ENCODE assay signal across 8 mouse cellular contexts in genomic region chr17:46201151-46201550, GRCm38 (mm10). TPM values are rescaled to one million over a fixed set of nuclear protein-coding genes. Genes with fewer than 3 reads are reported as not detected.
DNase-seq lines count a peak whose midpoint lies in the region; ATAC-seq and TF ChIP-seq lines count a peak whose summit lies in the region.

No protein-coding gene starts in this region.

- H3K9me3 ChIP-seq in E14TG2a.4 (ENCODE audit: low read length), result no peaks in the 10 kb centered on the region
- H3K9me3 ChIP-seq in forebrain, embryonic 11.5 days (ENCODE audit: control insufficient read depth, low read length), result no peaks in the 10 kb centered on the region
- no peaks in the 10 kb centered on the region for H3K9me3 ChIP-seq in liver, embryonic 12.5 days (replicated peaks)

- no peak for DNase-seq in gastrocnemius, adult 2 months
- DNase-seq in gastrocnemius, postnatal 4 days (ENCODE audit: low spot score in 2 of 2), result no peak
- no peak for DNase-seq in forebrain, embryonic 11.5 days (ENCODE audit: low spot score)
- no peak for DNase-seq in right cerebral cortex, adult 18-20 months
- no peak for DNase-seq in thymus, postnatal 0 days (ENCODE audit: low spot score)

- H3K4me3 ChIP-seq in gastrocnemius, adult 2 months, result peak overlapping the region; percentile 89
- peak overlapping the region; percentile 99; the same call in 1 of the 2 replicates for H3K4me3 ChIP-seq in E14TG2a.4 (replicated peaks; ENCODE audit: low read length)
- H3K4me3 ChIP-seq in forebrain, embryonic 11.5 days (ENCODE audit: low read depth, low read length), result peak overlapping the region; percentile 96
- peak overlapping the region; percentile 91 for H3K4me3 ChIP-seq in liver, embryonic 12.5 days

- intact Hi-C loops in gastrocnemius, adult 2 months (cut with DNase I), result no loop called here

- H3K4me1 ChIP-seq in E14TG2a.4 (replicated peaks; ENCODE audit: low read depth, low read length), result peaks cover 33% of the 10 kb centered on the region
- peaks cover 4% of the 10 kb centered on the region for H3K4me1 ChIP-seq in forebrain, embryonic 11.5 days (replicated peaks; ENCODE audit: control insufficient read depth, insufficient read depth, low read length)
- H3K4me1 ChIP-seq in liver, embryonic 12.5 days, result peaks cover 34% of the 10 kb centered on the region

- 75% methylated on average over 6 of the region's 6 CpGs for WGBS in forebrain, embryonic 11.5 days
- 35% methylated on average over 6 of the region's 6 CpGs for WGBS in liver, embryonic 12.5 days (ENCODE audit: insufficient replicate concordance)

- H3K36me3 ChIP-seq in E14TG2a.4 (ENCODE audit: insufficient read depth, low read length), result peaks cover 66% of the 10 kb centered on the region
- peaks cover 3% of the 10 kb centered on the region for H3K36me3 ChIP-seq in forebrain, embryonic 11.5 days (ENCODE audit: control insufficient read depth, insufficient read depth, low read length)
- peaks cover 58% of the 10 kb centered on the region for H3K36me3 ChIP-seq in liver, embryonic 12.5 days

- peak overlapping the region; percentile 79; the same call in 1 of the 2 replicates for H3K4me2 ChIP-seq in forebrain, embryonic 11.5 days (ENCODE audit: low read depth, low read length, severe bottlenecking)
- peak overlapping the region; percentile 90 for H3K4me2 ChIP-seq in liver, embryonic 12.5 days

- no peak for TF ChIP-seq CTCF in gastrocnemius, adult 2 months (IDR thresholded peaks at IDR 0.05)
- no peak for TF ChIP-seq CTCF in E14TG2a.4 (conservative IDR thresholded peaks at IDR 0.05; ENCODE audit: low read length)

- no peak for ATAC-seq in forebrain, embryonic 11.5 days (replicated peaks; ENCODE audit: low FRiP score)
- ATAC-seq in liver, embryonic 12.5 days, result no peak
- no peak for ATAC-seq in frontal cortex, adult (ENCODE audit: low TSS enrichment)

- peak overlapping the region; percentile 94 for H3K27ac ChIP-seq in gastrocnemius, adult 2 months
- no peak overlapping the region for H3K27ac ChIP-seq in forebrain, embryonic 11.5 days (ENCODE audit: low read depth, low read length)
- H3K27ac ChIP-seq in liver, embryonic 12.5 days, result peak overlapping the region; percentile 98; the same call in 1 of the 2 replicates

- H3K27me3 ChIP-seq in E14TG2a.4 (ENCODE audit: insufficient read depth, low read length), result no peaks in the 10 kb centered on the region
- no peaks in the 10 kb centered on the region for H3K27me3 ChIP-seq in forebrain, embryonic 11.5 days (ENCODE audit: control insufficient read depth, insufficient read depth, low read length)
- H3K27me3 ChIP-seq in liver, embryonic 12.5 days (replicated peaks), result no peaks in the 10 kb centered on the region

- peak overlapping the region; percentile 94; the same call in 1 of the 2 replicates for H3K9ac ChIP-seq in forebrain, embryonic 11.5 days (ENCODE audit: low read length)
- peak overlapping the region; percentile 85 for H3K9ac ChIP-seq in liver, embryonic 12.5 days

RNA-seq across cellular contexts. Expression of gene Polh, which starts 1.3 kb away (rescaled TPM):
- 10 to 100 TPM; 11.8 to 14.1 TPM for total RNA-seq in gastrocnemius, adult 2 months (2021)
- 10 to 100 TPM; 19.6 to 20.2 TPM for total RNA-seq in gastrocnemius, postnatal 4 days (2021)
- polyA plus RNA-seq in forebrain, embryonic 11.5 days (2014; fragmentation: Nextera tagmentation; extraction: Ambion mirVana), result 14.0 and 14.3 TPM in 2 replicates
- polyA plus RNA-seq in liver, embryonic 12.5 days (2016; fragmentation: Nextera tagmentation; extraction: Ambion mirVana), result 24.6 and 25.0 TPM in 2 replicates
- polyA plus RNA-seq in thymus, postnatal 0 days (2015; fragmentation: Nextera tagmentation; extraction: Ambion mirVana), result 21.5 and 24.0 TPM in 2 replicates

RNA-seq across cellular contexts. Expression of gene Xpo5, which starts 1.4 kb away (rescaled TPM):
- total RNA-seq in gastrocnemius, adult 2 months (2021), result 10 to 100 TPM; 10.8 to 12.2 TPM
- total RNA-seq in gastrocnemius, postnatal 4 days (2021), result 10 to 100 TPM; 23.0 to 26.8 TPM
- 76.7 and 79.7 TPM in 2 replicates for polyA plus RNA-seq in forebrain, embryonic 11.5 days (2014; fragmentation: Nextera tagmentation; extraction: Ambion mirVana)
- polyA plus RNA-seq in liver, embryonic 12.5 days (2016; fragmentation: Nextera tagmentation; extraction: Ambion mirVana), result 33.0 and 34.9 TPM in 2 replicates
- polyA plus RNA-seq in thymus, postnatal 0 days (2015; fragmentation: Nextera tagmentation; extraction: Ambion mirVana), result 25.2 and 26.8 TPM in 2 replicates

RNA-seq across cellular contexts. Expression of gene Gtpbp2, which starts 40.3 kb away (rescaled TPM):
- 10 to 100 TPM; 52.7 to 55.2 TPM for total RNA-seq in gastrocnemius, adult 2 months (2021)
- 10 to 100 TPM; 70.2 to 77.6 TPM for total RNA-seq in gastrocnemius, postnatal 4 days (2021)
- 28.7 and 32.6 TPM in 2 replicates for polyA plus RNA-seq in forebrain, embryonic 11.5 days (2014; fragmentation: Nextera tagmentation; extraction: Ambion mirVana)
- 32.6 and 33.7 TPM in 2 replicates for polyA plus RNA-seq in liver, embryonic 12.5 days (2016; fragmentation: Nextera tagmentation; extraction: Ambion mirVana)
- polyA plus RNA-seq in thymus, postnatal 0 days (2015; fragmentation: Nextera tagmentation; extraction: Ambion mirVana), result 31.4 and 37.6 TPM in 2 replicates

RNA-seq across cellular contexts. Expression of gene Polr1c, which starts 46.7 kb away (rescaled TPM):
- total RNA-seq in gastrocnemius, adult 2 months (2021), result 10 to 100 TPM; 13.7 to 14.5 TPM
- total RNA-seq in gastrocnemius, postnatal 4 days (2021), result 10 to 100 TPM; 35.1 to 35.6 TPM
- 111 and 118 TPM in 2 replicates for polyA plus RNA-seq in forebrain, embryonic 11.5 days (2014; fragmentation: Nextera tagmentation; extraction: Ambion mirVana)
- polyA plus RNA-seq in liver, embryonic 12.5 days (2016; fragmentation: Nextera tagmentation; extraction: Ambion mirVana), result 53.9 and 56.3 TPM in 2 replicates
- polyA plus RNA-seq in thymus, postnatal 0 days (2015; fragmentation: Nextera tagmentation; extraction: Ambion mirVana), result 69.4 and 71.2 TPM in 2 replicates

RNA-seq across cellular contexts. Expression of gene Yipf3, which starts 46.7 kb away (rescaled TPM):
- 10 to 100 TPM; 55.8 to 59.5 TPM for total RNA-seq in gastrocnemius, adult 2 months (2021)
- total RNA-seq in gastrocnemius, postnatal 4 days (2021), result 10 to 100 TPM; 76.8 to 81.5 TPM
- 57.8 and 75.5 TPM in 2 replicates for polyA plus RNA-seq in forebrain, embryonic 11.5 days (2014; fragmentation: Nextera tagmentation; extraction: Ambion mirVana)
- polyA plus RNA-seq in liver, embryonic 12.5 days (2016; fragmentation: Nextera tagmentation; extraction: Ambion mirVana), result 43.4 and 45.8 TPM in 2 replicates
- polyA plus RNA-seq in thymus, postnatal 0 days (2015; fragmentation: Nextera tagmentation; extraction: Ambion mirVana), result 119 and 124 TPM in 2 replicates
